Mouse (Mus musculus) splenic B cell, adult 2 months (primary cell): Measurements from ENCODE around the gene Spats2l.

Experiments
- DNase-seq: peaks from one replicate; pipeline ENCODE4 v3.0.0-alpha.2; 2011; ENCODE audit warnings: low read depth, low spot score
- H3K27me3 ChIP-seq: 2 replicates; pipeline ENCODE4 v1.6.1; 2012; ENCODE audit warnings: mild to moderate bottlenecking, low read length, moderate library complexity, mixed read lengths; ENCODE audit not compliant: control insufficient read depth, poor library complexity, insufficient read depth, severe bottlenecking
- H3K36me3 ChIP-seq: 2 replicates; pipeline ENCODE4 v1.6.1; 2012; ENCODE audit warnings: mild to moderate bottlenecking, low read length, moderate library complexity, mixed read lengths; ENCODE audit not compliant: control insufficient read depth, poor library complexity, insufficient read depth, severe bottlenecking

Spats2l gene

DNA sequence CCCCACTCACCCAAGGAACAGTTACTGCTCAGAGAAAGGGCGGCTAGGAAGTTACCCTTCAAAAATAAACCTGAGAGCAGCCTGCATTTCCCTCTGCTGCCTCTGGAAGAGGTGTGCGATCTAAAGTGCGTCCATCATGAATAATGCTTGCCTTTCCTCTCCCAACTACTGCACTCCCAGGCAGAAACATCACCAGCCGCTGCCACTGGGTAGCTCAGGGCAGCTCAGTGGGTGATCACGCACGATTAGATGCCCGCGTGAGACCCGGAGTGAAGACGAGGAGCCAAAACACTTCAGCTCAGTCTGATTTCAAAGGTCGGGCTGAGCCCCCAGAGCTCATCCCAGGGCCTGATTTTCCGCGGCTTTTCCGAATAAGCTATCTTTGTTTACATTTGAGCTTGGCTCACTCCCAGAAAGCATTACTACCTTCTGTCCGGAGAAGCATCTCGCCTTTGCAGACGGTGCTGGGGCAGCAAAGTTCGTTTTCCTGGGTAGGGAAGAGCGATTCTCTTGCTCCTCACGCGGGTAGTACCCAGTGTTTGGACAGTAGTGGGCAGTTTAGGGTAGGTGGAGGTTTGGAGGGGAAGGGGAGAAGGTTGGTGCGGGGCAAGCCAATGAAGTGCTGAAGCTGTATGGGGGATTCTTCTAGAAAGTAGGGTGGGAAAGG is at the start of gene Spats2l:
Gene Spats2l (plus strand): TSS at position 162 of the 667 bp plus-strand sequence.
- Histone ChIP-seq H3K27me3 (0 out of 2 replicates have a peak, but pooled peaks cover 3% of the 10 kb centered on the region), H3K36me3 (no peaks in the 10 kb centered on the region)
- no peak for DNase-seq

DNA sequence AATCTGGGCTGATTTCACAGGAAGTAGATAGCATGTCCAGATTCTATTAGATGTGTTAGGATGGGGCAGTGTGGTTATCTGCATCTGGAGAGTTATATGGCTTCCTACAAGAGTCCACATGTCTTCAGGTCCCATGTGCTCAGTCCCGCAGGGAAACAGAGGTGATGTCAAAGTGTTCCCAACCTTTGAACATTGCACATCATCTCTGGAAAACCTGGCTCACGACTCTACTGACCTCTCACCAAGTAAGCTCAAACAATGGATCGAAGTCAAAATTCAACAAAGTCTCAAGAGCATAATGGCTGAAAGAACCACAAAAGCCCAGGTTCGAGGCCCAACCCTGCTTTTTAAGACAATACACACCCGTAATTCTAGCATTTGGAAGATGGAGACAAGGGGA is 48.7 kb upstream of the Spats2l start:
- Histone ChIP-seq H3K36me3 (no peaks in the 10 kb centered on the region), H3K27me3 (no peaks in the 10 kb centered on the region)
- no peak for DNase-seq

GRCm38 (mm10) chr1:57735877-57736276 is 38.1 kb upstream of the Spats2l start:
- no peak for DNase-seq
- Histone ChIP-seq H3K27me3 (no peaks in the 10 kb centered on the region; the same call in 1 of the 2 replicates), H3K36me3 (no peaks in the 10 kb centered on the region)

- H3K27me3 ChIP-seq = no peaks in the 10 kb centered on the region; the same call in 1 of the 2 replicates
These were observed 32.2 kb upstream of the Spats2l start for GRCm38 (mm10) chr1:57741740-57742139.

DNA sequence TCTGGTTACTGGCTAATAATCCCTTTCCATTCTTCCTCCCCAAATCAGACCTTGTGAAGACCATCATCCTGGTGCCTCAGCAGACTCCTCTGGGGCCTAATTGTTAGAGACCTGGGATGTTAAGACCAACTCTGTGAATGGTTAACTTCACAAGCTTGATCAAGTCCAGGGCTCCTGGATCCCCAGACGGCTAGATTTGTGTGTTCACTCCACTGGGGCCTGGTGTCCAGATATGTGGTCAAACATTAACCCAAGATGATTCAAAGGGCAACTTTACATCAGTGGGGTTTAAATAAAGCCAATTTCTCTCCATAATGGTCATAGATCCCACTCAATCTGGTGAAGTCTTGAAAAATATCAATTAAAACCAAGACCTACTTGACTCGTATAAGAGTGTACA is 31.7 kb upstream of the Spats2l start:
- DNase-seq = no peak
- no peaks in the 10 kb centered on the region; the same call in 1 of the 2 replicates for H3K27me3 ChIP-seq
- H3K36me3 ChIP-seq = no peaks in the 10 kb centered on the region

More at GRCm38 (mm10) chr1:57741740-57742139, 32.2 kb upstream of the Spats2l start:
- H3K36me3 ChIP-seq = no peaks in the 10 kb centered on the region
- DNase-seq = no peak

- H3K27me3 ChIP-seq = no peaks in the 10 kb centered on the region; the same call in 1 of the 2 replicates
- H3K36me3 ChIP-seq = no peaks in the 10 kb centered on the region
- no peak for DNase-seq
These were observed 22.2 kb upstream of the Spats2l start for GRCm38 (mm10) chr1:57751781-57752180.

DNA sequence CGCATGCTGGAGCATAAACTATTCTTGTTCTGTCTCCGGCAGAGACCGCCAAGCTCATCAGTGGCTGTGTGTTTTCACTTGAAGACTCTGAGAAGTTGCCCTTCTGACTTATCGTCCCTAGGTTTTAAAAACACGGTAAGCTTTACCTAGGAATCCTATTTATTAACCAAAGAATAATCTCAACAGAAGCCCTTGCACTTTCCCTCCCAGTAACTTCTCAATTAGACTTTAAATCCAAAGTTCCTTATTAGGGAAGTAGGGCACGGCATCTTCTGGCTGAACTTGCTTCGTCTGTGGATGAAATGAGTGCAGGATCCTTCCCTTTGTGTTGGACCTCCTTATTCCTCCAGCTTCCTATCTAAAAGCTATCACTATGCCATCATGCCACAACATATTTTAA is 7.6 kb upstream of the Spats2l start:
- H3K27me3 ChIP-seq = no peaks in the 10 kb centered on the region
- H3K36me3 ChIP-seq = no peaks in the 10 kb centered on the region
- no peak for DNase-seq

- 0 out of 2 replicates have a peak, but pooled peaks cover 3% of the 10 kb centered on the region for H3K27me3 ChIP-seq
- no peaks in the 10 kb centered on the region for H3K36me3 ChIP-seq
- DNase-seq = no peak
These were observed 636 bp upstream of the Spats2l start for GRCm38 (mm10) chr1:57773326-57773725.

DNA sequence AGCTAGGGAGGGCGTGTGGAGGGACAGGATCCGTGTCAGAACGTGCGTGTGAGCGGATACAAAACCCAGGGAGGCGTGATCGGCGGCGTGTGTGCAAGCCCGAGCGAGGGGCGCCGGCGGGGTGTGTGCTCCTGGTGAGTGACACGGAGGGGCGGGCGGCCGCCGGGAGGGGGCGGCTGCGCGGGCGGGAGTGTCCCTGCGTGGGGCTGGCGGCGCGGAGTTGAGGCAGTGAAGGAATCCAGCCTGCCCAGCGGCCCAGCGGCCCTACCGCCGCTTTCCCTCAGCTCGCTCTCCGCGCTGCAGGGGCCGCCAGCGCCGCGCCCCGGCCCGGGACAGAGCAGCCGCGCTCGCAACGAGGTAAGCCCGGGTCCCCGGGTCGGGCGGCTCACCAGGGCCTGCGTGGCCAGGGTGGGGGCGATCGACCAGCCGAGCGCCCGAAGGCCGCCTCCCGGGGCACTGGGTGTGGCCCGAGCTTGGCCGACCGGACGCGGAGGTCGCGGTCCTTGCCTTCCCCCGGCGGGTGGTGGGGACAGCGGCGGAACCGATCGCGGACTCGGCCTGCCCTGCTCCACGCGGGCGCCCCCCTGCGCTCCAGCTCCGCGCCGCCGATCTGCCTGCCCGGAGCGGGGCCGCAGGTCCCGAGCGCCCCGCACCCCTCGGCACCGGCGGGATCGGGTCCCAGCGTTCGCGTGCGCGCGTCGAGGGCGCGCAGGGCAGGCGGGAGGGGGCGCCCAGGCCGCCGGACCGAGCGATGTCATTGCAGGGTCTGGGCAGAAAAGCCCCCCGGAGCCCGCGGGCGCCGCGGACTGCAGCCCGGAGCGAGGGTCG is 920 bp downstream of the Spats2l start:
- 0 out of 2 replicates have a peak, but pooled peaks cover 3% of the 10 kb centered on the region for H3K27me3 ChIP-seq
- DNase-seq = no peak
- H3K36me3 ChIP-seq = no peaks in the 10 kb centered on the region

DNA sequence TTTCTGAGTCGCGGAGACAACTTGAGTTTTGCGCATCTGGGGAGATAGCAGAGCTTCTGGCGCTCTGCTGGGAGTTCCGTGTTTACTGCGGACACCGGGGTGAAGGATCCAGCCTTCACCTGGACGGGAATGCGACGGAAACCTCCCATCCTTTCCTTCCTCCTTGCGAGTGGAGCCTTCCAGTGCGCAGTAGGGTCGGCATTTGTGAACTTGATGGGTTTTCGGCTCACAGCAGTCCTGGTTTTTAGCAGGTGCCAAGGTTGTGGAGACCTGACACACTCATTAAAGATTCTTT is 1.5 kb downstream of the Spats2l start:
- 0 out of 2 replicates have a peak, but pooled peaks cover 3% of the 10 kb centered on the region for H3K27me3 ChIP-seq
- no peaks in the 10 kb centered on the region for H3K36me3 ChIP-seq
- no peak for DNase-seq

DNA sequence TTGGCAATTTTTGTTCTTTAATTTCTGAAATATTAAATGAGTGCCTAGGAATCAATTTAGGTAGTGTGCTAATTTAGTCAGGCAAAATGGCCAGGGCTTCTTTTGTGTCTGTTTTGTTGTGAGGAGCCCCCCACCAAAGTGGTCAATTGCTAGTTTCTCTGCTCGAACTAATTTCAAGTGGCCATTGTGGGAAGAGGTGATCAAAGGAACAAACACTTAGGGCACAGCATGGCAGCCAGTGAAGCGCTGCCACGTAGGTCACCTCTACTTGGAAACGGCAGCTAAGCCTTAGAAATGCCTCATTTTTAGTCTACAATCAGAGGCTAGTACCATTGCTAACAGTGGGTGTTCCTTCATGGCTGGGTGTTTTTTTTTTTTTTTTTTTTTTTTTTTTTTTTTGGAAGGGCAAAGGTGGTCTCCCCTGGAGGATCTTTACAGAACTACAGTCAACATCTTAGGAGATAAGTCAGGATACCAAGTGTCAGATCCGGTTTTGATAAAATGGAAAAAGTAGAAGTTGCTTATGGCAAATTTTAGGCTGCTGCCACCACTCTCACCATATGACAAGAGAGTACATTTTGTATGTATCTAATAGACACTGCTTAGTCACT is 2.8 kb downstream of the Spats2l start:
- no peak for DNase-seq
- Histone ChIP-seq H3K27me3 (0 out of 2 replicates have a peak, but pooled peaks cover 3% of the 10 kb centered on the region), H3K36me3 (no peaks in the 10 kb centered on the region)

GRCm38 (mm10) chr1:57784300-57784699 is 10.3 kb downstream of the Spats2l start:
- no peak for DNase-seq
- Histone ChIP-seq H3K27me3 (no peaks in the 10 kb centered on the region), H3K36me3 (no peaks in the 10 kb centered on the region)

DNA sequence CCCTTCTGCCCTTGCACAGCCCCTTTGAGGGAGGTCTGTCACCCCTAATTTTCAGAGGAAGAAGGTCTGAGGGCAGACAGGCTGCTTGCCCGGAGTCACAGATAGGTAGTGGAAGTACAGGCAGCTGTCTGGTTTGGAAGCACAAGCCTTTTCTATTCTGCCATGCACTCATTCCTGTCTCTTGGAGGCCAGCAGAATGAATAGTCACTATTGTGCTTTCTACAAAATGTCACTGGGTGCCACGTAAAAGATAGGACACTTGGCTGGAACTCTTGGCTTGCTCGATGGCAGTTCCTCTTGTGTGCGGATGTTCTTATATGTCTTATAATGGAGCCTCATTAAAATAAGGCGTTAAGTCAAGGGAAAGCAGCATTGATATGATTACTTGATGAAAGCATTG is 15.9 kb downstream of the Spats2l start:
- DNase-seq = no peak
- Histone ChIP-seq H3K36me3 (no peaks in the 10 kb centered on the region), H3K27me3 (no peaks in the 10 kb centered on the region; the same call in 1 of the 2 replicates)

GRCm38 (mm10) chr1:57792212-57792611 is 18.2 kb downstream of the Spats2l start:
- no peak for DNase-seq
- H3K27me3 ChIP-seq = no peaks in the 10 kb centered on the region; the same call in 1 of the 2 replicates
- no peaks in the 10 kb centered on the region for H3K36me3 ChIP-seq

GRCm38 (mm10) chr1:57795838-57796237 is 21.9 kb downstream of the Spats2l start:
- Histone ChIP-seq H3K27me3 (no peaks in the 10 kb centered on the region; the same call in 1 of the 2 replicates), H3K36me3 (no peaks in the 10 kb centered on the region)
- no peak for DNase-seq
